Mouse (Mus musculus) thymus, postnatal 10 days (tissue): ENCODE data around the gene 3110021N24Rik.

ENCODE experiments used
- DNase-seq, 2 experiments: peaks; one replicate each; pipeline ENCODE4 v3.0.0; 2021; ENCODE audit warnings: low spot score in 2 of 2

Gene 3110021N24Rik

GRCm38 (mm10) chr4:108796701-108797100 lies 77.3 kb downstream of the 3110021N24Rik start:
- no peak for DNase-seq

GRCm38 (mm10) chr4:108798083-108798830 lies 78.8 kb downstream of the 3110021N24Rik start:
- DNase-seq = peak in 1 of 2 experiments; percentile 42

- DNase-seq = no peak
Observed at GRCm38 (mm10) chr4:108803535-108803934, 84.1 kb downstream of the 3110021N24Rik start.

GRCm38 (mm10) chr4:108811142-108811541 lies 91.7 kb downstream of the 3110021N24Rik start:
- no peak for DNase-seq

GRCm38 (mm10) chr4:108811550-108811949 lies 92.1 kb downstream of the 3110021N24Rik start:
- DNase-seq = no peak

- no peak for DNase-seq
Observed at GRCm38 (mm10) chr4:108825677-108826076, 106.2 kb downstream of the 3110021N24Rik start.

GRCm38 (mm10) chr4:108826096-108826495 lies 106.6 kb downstream of the 3110021N24Rik start:
- no peak for DNase-seq

- no peak for DNase-seq
Observed at GRCm38 (mm10) chr4:108826643-108827042, 107.2 kb downstream of the 3110021N24Rik start.

- no peak for DNase-seq
Observed at GRCm38 (mm10) chr4:108830698-108831097, 111.2 kb downstream of the 3110021N24Rik start.
